Mouse (Mus musculus): ENCODE data around the gene Rnf217.

Rnf217 gene

DNA sequence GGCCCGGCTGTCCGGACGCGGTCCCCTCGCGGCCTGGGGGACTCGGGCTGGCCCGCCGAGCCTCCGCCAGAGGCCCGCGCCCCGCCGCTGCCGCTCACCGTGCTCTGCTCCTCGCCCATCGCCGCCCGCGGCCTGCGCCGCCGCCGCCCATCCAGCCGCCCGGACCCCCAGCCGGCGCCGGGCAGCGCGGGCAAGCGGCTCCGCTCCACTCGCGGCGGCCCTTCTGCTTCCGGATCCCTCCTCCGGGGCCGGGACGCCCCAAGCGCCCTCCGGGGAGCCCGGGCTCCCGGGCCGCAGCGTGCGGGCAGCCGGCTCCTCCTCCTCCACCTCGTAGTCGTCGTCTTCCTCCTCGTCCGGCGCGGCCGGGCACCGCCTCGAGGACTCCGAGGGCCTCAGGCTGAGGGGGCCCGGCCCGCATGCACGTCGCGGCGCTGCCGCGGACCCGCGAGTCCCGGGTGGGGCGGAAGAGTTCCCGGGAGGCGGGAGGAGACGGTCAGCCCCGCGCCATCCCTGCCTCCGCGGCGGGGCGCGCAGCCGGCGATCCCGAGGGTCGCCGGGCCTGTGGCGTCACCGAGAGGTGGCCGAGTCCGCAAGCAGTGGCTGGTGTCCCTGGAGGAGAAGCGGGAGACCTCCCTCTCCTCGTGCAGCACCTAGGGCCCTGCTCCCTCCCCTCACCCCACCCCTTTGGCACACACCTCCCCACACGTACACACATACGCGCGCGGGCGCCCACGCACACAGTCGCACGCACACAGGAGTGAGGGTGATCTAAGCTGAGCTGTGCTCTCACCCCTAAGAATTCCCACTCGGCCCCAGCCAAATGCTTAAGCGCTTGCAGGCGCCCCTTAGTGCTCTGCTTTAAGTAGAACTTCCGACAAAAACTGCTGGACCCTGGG lies at the start of gene Rnf217:
Gene Rnf217 (minus strand): TSS at position 119 of the 896 bp plus-strand sequence.
- peak; percentile 75 to 82 for DNase-seq

DNA sequence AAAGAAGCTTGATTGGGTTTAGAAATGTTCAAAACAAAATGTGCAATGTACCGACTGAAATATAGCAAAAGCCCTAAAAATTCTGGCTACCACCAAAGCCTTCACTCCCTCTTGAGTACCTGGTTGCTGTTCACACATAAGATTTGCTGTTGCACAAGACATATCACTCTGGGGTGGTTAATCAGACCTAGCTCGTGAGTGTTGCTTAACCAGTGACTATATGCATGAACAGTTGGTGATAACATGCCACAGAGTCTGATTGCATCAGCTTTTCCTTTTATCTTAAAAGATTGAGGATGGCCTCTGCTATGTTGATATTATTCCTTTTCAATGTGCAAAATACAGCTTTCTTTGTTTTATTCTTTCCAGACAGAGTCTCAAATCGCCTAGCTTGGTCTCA lies 38.3 kb upstream of the Rnf217 start:
- no peak for DNase-seq

DNA sequence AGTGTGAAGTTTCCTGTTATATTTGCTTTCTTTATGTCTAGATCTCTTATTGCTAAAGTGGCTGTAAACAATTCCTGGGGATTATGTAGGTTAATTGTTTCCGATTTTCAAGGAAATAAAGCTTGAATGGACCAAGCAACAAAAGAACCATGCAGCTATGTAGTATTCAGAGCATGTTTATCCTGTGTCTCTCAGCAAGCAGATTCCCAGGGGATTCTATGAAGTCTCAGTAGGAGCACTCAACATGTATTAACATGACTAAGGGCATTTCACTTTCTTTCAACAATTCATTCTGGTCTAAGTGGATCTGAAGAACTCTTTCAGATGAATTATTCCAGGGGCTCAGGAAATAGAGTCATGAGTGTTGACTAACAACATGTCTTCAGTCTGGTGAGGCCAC lies 37.1 kb upstream of the Rnf217 start:
- no peak for DNase-seq

DNA sequence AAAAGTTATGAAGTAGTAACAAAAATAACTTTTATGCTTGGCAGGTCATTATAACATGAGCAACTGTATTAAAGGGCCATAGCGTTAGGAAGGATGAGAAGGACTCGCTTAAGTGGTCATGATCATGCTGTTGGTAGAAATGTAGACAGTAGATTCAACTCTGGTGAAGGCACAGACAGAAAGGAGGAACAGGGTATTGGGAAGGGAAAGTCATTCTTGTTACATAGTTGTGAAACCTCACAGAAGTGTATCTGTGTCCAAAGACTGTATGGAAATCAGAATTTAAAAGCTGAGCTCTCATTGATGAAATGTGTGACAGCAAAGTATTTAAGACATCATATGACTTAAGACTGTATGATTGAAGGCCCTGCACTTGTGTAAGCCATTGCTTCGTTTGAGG lies 26.1 kb upstream of the Rnf217 start:
- DNase-seq: no peak

DNA sequence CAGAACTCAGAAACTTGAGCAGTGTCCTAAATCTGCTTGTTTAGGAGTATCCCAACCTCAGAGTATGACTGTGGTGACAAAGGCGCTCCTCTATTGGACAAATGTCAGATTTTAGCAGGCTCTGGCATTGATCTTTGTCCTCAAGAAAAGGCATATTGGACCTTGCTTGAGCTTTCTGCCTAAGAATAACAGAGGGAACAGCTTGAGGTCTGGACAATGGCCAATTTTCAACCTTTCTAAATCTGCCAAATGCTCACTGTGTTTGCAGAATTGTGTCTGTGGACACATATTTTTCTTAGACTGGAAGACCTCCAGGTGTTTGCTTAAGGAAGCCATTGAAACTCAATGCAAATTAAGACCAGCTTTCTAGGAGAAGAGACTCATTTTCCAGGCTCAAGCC lies 23.0 kb upstream of the Rnf217 start:
- DNase-seq: peak; percentile 23 to 57

DNA sequence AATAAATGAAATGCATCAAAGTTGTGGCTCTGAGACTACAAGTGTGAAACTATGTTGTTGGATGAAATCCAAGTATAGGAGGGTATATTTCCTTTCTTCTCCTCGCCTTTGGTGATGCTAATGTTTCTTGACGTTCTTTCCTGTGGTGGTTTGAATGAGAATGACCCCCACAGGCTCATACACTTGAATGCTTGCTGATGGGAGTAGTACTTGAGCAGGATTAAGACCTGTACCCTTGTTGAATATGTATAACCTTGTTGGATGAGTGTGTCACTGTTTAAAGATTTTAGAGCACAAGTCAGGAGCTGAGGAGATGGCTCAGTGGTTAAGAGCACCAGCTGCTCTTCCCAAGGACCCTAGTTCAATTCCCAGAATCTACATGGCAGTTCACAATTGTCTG lies 6.4 kb upstream of the Rnf217 start:
- DNase-seq: no peak

DNA sequence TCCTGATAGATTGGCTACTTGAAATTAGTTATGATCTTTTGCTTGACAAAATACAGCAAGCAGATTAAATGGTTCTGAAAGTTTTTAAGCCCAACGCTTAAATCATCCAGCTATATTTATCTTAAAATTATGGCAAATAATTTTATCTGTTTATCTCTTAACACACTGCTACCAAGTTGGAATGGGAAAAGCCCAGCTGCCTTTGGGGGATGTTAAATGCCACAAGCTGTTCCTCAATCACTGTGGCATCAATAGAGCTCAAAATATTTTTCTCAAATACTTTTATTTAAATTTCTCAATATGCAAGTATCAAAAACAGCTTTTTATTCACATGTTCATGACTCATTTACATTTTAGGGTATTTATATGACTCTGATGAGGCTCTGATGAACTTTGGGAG lies 5.1 kb upstream of the Rnf217 start:
- DNase-seq: no peak

DNA sequence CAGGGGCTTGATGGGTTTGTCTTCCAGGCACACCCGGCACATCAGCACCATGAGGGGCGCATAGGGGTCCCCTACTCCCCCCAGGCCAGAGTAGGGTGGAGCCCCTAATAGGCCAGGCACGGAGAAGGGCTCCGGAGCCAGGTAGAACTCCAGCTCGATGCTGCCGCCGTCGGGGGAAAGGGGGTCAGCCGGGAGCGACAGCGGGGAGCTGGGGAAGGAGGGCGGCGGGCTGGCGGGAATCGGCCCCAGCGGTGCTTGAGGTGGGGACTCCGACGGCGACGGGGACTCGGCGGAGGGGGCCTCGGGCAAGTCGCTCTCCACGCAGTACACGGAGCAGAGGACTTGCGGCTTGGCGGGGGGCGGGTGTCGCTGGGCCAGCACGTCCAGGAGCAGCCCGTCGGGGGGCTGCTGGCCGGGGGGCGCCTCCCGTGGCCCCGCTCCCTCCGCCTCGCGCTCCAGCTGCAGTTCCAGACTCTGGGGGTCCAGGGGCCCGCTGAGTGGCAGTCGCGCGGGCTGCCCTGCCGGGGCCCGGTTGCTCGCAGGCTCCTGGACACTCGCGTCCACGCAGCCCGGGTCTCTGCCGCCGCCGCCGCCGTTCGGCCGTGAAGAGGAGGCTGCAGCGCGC lies 431 bp downstream of the Rnf217 start:
- DNase-seq: peak; percentile 41 to 47

DNA sequence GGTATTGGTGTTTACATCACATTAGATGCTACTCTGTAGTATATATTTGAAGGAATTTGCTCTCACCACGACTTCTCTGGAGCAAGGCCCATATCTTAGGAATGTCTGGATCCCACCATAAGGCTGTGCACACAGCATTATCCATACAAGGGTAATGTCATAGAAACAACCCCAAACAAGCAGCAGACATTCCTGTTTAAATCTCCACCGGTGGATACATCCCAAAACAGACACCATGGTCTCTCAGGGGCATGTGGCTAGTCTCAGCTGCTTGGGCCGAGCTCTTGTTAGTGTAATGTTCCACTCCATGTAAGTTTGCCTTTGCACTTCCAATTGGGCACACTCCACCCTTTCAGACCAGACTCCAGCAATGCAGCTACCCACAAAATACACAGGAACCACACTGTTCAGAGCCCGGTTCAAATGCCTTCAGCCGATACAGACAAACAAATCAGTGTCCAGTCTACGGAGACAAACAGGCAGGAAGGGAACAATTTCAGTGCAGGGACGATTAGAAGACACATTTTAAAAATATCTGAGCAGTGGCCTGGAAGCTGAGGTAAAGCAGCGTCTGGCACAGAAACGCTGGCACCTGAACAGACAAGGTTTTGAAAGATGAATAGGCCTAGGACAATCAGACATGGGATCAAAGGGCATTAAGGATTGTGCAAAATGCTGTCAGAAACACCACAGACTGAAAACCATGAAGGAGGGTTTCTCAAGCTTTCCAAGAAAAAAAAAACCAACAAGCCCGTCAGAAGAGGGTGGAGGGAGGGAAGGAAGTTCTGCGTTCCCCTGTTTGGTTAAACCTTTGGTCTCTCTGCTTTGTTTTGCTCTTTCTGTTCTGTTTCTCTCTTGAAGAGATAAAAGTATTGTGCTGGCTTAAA lies 1.8 kb downstream of the Rnf217 start:
- DNase-seq: peak in 1 of 2 experiments; percentile 39

DNA sequence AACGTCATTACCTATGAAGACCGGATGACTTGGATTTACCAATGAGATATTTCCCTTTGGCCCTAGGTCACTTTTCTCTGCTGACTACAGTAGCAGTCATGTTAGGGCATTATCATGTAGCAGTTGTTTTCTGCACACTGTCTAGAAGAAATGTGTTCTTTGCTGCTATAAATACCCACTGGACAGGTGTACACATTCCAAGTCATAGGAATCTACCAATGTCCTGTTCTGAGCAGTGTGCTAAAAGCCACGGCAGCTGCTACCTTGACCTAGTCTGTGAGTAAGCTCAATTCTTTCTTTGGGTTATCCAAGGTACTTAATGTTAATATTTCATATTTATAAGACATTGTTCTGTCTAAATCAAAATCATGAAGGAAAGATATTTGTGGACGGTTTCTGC lies 5.1 kb downstream of the Rnf217 start:
- no peak for DNase-seq

DNA sequence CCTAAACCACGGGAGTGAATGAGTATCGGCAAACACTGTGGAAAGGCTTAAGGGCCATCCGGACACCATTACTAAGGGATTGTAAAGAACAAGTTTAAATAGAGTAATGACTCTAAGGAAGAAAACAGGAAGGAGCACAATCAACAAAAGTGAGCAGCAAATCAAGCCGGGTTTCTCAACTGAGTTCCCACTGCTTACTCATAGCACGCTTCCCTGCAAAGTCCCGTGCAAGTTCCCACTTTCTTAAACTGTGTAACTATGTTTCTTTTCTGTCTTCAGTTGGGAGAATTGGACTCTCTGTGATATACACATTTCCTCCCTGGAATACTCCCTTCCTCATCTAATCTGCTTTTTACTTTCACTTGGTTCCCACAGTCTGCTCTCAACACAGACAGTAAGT lies 8.9 kb downstream of the Rnf217 start:
- DNase-seq: no peak

DNA sequence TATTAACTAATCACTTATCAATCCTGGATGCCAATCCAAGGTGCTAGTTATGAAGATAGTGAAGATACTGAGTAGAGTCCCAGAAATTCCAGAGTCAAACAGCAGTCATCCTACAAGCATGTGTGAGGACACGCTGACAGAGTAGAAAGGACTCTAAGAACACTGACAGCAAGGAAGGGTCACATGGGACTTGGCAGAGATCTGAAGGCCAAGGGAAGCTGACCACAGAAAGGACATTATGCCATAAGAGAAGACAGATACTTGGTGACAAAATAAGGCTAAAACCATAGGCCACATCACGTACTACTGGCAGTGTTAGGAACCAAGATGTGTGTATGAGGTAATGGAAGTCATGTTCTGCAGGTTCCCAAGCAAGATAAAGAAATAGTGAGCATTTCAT lies 11.1 kb downstream of the Rnf217 start:
- no peak for DNase-seq

DNA sequence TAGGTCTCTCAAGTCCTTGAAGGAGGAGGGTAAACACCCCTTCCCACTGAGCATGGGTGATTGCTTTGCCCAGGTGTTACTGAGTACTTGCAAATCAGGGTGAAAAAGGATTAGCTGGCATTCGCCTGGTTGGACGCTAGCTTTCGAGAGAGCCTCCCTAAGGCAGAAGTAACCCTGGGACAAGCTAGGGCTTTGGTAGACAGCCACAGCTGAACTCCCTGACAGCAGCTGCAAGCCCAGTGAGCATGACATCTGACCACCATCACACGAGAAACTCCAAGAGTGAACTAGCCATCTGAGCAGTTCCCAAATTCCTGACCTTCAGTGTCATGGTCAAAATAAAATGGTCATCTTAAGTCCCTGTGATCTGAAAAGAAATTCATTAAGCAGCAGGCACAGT lies 12.2 kb downstream of the Rnf217 start:
- DNase-seq: no peak

DNA sequence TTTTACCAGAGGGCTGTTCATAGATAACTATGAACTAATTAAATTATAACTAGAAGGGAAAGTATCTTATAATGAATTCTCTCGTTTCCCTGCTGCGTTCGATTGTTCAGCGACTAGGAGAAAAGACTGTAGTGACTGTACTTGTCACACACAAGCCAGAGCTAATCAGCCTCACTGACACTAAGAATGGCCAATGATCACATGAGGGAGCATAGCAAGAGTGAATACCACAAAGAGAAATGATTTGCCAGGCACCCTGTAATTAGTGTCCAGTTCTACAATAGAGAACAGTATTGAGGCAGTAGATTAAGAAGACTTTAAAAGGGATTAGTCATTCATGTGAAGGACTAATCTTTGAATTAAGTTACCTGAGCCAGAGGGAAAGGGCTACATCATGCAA lies 13.7 kb downstream of the Rnf217 start:
- no peak for DNase-seq

DNA sequence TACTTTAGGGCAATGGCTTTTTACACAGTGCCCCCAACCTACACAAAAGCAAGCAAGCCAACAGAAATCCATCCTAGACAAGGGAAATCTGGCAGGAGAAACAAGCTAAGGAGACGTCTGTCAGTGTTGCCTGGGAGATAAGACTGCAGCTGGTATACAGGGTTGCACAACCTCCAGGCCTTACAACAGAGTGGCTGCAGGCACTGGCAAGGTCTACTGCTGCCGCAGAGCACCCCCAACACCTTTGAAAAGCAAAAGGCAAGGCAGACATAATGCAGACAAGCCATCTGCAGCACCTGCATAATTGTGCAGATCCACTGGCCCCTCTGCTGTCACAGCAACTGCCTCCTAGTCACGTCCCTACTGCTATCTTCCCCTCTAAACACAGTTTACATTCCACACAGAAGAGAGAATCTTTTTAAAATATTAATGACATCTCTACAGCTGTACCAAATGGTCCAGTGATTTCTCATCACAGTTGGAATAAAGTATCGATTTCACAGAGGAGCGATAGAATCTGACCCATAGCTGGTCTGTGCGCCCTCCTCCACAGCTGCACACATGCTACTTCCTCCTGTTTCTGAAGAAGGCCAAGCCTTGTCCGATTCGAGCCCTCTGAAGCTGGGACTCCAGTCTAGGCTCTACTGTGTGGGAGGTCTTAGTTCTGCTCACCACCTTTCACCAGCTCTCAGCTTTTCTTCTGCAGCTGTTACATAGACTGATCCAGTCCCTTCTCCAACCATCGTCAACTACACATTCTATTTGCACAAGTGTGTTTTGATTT lies 16.1 kb downstream of the Rnf217 start:
- no peak for DNase-seq

DNA sequence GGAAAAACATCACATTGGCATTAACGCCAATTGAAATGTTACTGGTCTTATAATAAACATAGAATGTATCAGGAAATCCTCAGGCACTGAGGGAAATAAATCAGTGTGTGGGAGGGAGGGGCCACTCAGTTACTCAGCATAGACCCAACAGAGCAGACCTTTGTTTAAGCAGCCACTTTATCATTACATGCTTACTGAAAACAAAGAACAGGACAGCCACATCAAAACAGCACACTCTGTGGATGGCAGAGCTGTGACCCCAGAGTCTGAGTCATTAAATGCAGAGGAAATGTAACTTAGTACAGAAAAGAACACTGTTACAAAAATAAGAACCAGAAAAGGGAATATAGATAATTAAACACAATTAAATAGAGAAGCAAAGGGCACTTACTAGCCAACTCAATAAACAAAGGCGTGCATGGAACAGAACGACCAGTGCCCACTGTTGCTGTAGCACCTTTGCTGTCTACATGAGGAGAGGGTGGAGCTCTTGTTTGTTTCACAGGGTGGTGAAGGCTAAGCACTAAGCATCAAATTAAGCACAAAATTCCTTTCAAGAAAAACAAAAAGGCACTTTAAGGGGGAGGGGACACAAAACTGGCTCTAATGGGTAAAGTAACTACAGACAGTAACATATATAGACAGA lies 16.8 kb downstream of the Rnf217 start:
- no peak for DNase-seq

DNA sequence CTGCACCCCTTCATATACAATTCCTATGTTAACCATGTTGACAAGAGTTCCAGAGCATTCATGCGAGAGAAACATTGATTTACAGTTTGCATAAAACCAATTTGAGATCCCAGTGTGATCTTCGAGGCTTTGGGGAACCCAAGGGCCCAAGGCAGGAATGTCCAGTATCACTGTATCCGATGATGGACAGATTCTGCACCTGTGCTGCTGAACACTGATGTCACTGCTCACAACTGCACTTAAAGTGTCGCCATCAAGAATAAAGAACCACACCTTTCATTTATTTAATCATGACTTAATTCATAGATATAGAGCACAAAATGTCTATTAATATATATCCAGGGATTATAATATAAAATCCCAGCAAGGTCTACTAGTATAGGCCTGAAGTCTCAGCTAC lies 28.3 kb downstream of the Rnf217 start:
- no peak for DNase-seq

DNA sequence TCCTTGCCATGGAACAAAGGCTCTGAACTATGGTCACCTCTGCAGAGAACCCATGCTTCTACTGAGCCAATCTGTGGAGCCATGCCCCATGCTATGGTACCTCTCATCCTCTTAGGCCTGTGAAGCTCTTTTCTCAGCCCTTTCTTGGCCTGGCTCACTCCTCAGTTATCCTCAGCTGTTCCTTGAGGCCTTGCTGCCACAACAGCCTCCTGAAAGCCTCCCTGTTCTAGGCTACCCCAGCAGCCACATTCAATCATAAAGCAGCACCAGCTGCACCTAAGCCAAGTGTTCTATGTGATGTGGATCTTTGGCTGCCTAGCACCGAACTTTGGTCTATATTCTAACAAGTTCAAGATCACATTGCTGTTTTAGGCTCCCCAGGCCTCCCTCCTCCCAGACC lies 28.9 kb downstream of the Rnf217 start:
- no peak for DNase-seq

DNA sequence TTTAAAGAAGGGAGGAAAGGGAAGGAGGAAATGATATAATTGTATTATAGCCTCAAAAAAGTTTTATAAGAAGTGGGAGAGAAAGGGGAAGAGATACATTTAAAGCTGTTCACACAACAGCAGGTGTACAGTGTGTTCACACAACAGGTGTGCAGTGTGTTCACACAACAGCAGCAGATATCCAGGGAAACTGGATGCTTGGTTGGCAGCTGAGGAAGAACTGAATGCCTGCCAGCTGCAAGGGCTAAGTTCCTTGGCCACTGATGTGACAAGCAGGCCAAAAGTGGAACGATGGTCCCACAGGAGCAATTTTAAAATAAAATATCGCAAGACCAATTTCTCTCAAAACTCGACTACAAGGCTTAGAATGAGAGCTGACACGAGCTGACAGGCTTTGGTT lies 35.7 kb downstream of the Rnf217 start:
- DNase-seq: no peak

DNA sequence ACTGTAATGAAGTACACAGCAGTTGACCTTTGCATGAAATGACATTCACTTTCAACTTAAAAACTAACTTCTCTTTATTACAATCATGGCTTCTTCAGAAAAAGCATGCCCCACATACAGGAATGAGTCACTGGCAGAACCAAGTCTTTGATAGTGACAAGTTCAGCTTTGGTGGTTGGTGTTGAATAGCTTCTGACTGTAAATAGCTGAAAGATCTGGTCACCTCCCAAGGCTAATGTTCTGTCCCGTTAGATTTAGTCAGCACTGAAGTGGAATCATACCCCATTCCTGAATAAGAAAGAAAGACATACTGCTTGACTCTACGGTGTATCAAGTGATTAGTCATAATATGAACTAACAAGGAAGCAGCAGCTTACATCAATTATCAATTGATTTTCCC lies 51.7 kb downstream of the Rnf217 start:
- no peak for DNase-seq

DNA sequence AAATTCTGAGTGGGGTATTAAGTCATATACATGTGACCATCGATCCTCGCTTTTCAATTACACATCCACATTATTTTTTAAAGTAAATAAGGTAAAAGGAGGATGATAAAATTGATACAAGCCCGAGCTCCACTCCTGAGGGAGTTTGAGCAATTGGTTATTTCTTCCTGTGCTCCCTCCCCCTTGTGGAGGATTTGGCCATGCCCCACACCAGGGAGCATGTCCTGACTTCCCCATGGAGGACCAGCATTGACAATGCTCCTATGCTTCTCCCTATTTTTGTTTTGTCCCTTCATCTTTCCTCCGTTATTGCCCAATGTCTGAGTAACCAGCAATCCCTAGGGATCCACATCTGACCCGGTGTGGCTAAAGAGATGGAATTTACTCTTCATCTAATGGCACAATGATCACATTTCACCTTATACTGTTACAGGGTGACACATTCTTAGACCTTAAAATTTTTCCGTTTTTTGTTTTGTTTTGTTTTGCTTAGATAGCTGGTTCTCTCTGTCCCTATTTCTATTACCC lies 53.5 kb downstream of the Rnf217 start:
- no peak for DNase-seq

DNA sequence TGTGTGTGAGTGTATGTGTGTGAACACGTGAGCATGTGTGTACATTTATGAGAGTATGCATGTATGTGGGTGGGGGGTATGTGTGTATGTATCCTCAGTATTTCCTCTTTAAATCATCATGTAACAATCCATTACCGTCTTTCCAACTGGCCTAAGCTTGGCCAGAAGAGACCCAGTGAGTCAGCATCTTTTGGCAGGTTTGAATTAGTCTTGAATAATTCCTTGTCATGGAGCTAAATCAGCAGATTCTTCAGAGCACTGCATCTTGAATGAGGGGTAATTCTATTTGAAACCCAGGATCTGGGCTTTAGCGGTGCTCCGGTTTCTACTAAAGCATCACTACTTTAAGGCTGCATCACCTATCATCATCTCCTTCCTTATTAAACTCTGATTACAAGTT lies 55.7 kb downstream of the Rnf217 start:
- DNase-seq: no peak

Measured in cerebellum, postnatal 36 days (tissue).